In genomic region chr10:127676691-127677548, GRCm38 (mm10) we compare ENCODE assay signal across 8 mouse cellular contexts. TPM values are rescaled to one million over a fixed set of nuclear protein-coding genes. Genes with fewer than 3 reads are reported as not detected.
DNase-seq lines count a peak whose midpoint lies in the region; ATAC-seq and TF ChIP-seq lines count a peak whose summit lies in the region.

No protein-coding gene starts in this region.

- H3K36me3 ChIP-seq in embryonic facial prominence, embryonic 13.5 days, result no peaks in the 10 kb centered on the region
- H3K36me3 ChIP-seq in heart, adult 2 months (ENCODE audit: control insufficient read depth, insufficient read depth, low read length), result no peaks in the 10 kb centered on the region
- H3K36me3 ChIP-seq in limb, embryonic 13.5 days, result no peaks in the 10 kb centered on the region
- H3K36me3 ChIP-seq in midbrain, embryonic 16.5 days (ENCODE audit: control insufficient read depth, insufficient read depth, low read length), result no peaks in the 10 kb centered on the region

- H3K27me3 ChIP-seq in embryonic facial prominence, embryonic 13.5 days, result no peaks in the 10 kb centered on the region
- no peaks in the 10 kb centered on the region for H3K27me3 ChIP-seq in heart, adult 2 months (ENCODE audit: control insufficient read depth, insufficient read depth, low read length)
- H3K27me3 ChIP-seq in limb, embryonic 13.5 days, result no peaks in the 10 kb centered on the region
- no peaks in the 10 kb centered on the region for H3K27me3 ChIP-seq in midbrain, embryonic 16.5 days (ENCODE audit: control insufficient read depth, insufficient read depth, low read depth, low read length)

- ATAC-seq in embryonic facial prominence, embryonic 13.5 days (ENCODE audit: insufficient number of reproducible peaks, insufficient read depth, low FRiP score, low TSS enrichment, low read depth), result peak; percentile 90
- peak; percentile 95 for ATAC-seq in limb, embryonic 13.5 days (ENCODE audit: low FRiP score, low read depth)
- ATAC-seq in midbrain, embryonic 16.5 days, result peak; percentile 97

- peak overlapping the region; percentile 84 for H3K27ac ChIP-seq in embryonic facial prominence, embryonic 13.5 days
- peak overlapping the region; percentile 74 for H3K27ac ChIP-seq in heart, adult 2 months
- peak overlapping the region; percentile 75 for H3K27ac ChIP-seq in limb, embryonic 13.5 days
- peak overlapping the region; percentile 53 for H3K27ac ChIP-seq in midbrain, embryonic 16.5 days (ENCODE audit: low read length)

- H3K4me1 ChIP-seq in embryonic facial prominence, embryonic 13.5 days, result peaks cover 9% of the 10 kb centered on the region
- H3K4me1 ChIP-seq in heart, adult 2 months (ENCODE audit: control insufficient read depth, insufficient read depth, low read length), result peaks cover 2% of the 10 kb centered on the region
- H3K4me1 ChIP-seq in limb, embryonic 13.5 days, result peaks cover 11% of the 10 kb centered on the region
- peaks cover 12% of the 10 kb centered on the region for H3K4me1 ChIP-seq in midbrain, embryonic 16.5 days (ENCODE audit: control insufficient read depth, insufficient read depth, low read length)

- under 1% methylated on average over 66 of the region's 71 CpGs for WGBS in embryonic facial prominence, embryonic 13.5 days
- WGBS in heart, adult 2 months, result under 1% methylated on average over 71 of the region's 71 CpGs
- under 1% methylated on average over 65 of the region's 71 CpGs for WGBS in limb, embryonic 13.5 days
- WGBS in midbrain, embryonic 16.5 days, result under 1% methylated on average over 70 of the region's 71 CpGs

- no peaks in the 10 kb centered on the region for H3K79me2 ChIP-seq in heart, adult 2 months (replicated peaks; ENCODE audit: control insufficient read depth, insufficient read depth, low read length)

- H3K4me3 ChIP-seq in embryonic facial prominence, embryonic 13.5 days, result peak overlapping the region; percentile 79
- H3K4me3 ChIP-seq in heart, adult 2 months, result peak overlapping the region; percentile 62
- H3K4me3 ChIP-seq in limb, embryonic 13.5 days, result peak overlapping the region; percentile 84
- H3K4me3 ChIP-seq in midbrain, embryonic 16.5 days (ENCODE audit: low read depth, low read length), result peak overlapping the region; percentile 84

- peak overlapping the region; percentile 94 for H3K4me2 ChIP-seq in embryonic facial prominence, embryonic 13.5 days
- H3K4me2 ChIP-seq in limb, embryonic 13.5 days (replicated peaks), result peak overlapping the region; percentile 92
- H3K4me2 ChIP-seq in midbrain, embryonic 16.5 days (ENCODE audit: low read length), result peak overlapping the region; percentile 99

- 0 out of 2 replicates have a peak, but pooled peaks have one; percentile 40 for TF ChIP-seq EP300 in heart, adult 2 months (IDR thresholded peaks at IDR 0.05; ENCODE audit: insufficient read depth, low read depth, low read length)

- intact Hi-C loops in heart, adult 2 months (cut with DNase I), result loop anchor here (5.0 kb wide), 2 partner anchors 60 to 110 kb away; partner anchors contain the start of gene Zbtb39

- TF ChIP-seq POLR2A in heart, adult 2 months (IDR thresholded peaks at IDR 0.05; ENCODE audit: insufficient read depth, low read depth, low read length), result peak; percentile 62; the same call in 1 of the 2 replicates

- peak overlapping the region; percentile 81 for H3K9ac ChIP-seq in embryonic facial prominence, embryonic 13.5 days
- H3K9ac ChIP-seq in heart, adult 2 months (ENCODE audit: low read depth, low read length), result peak overlapping the region; percentile 72
- peak overlapping the region; percentile 79 for H3K9ac ChIP-seq in limb, embryonic 13.5 days
- H3K9ac ChIP-seq in midbrain, embryonic 16.5 days (ENCODE audit: low read depth, low read length), result peak overlapping the region; percentile 79

- no peak for TF ChIP-seq CTCF in heart, adult 2 months (IDR thresholded peaks at IDR 0.05)

- DNase-seq in 3134 (ENCODE audit: extremely low read depth, insufficient read length, low spot score), result peak; percentile 97
- peak; percentile 93 to 95 for DNase-seq in adrenal gland, postnatal 36 days
- peak; percentile 91 to 96 for DNase-seq in heart, adult 2 months
- DNase-seq in kidney, adult 8-10 months, result peak; percentile 91 to 95
- peak; percentile 80 to 94 for DNase-seq in spleen, postnatal 10 days (ENCODE audit: low spot score in 2 of 2)

- H3K9me3 ChIP-seq in embryonic facial prominence, embryonic 13.5 days, result no peaks in the 10 kb centered on the region
- H3K9me3 ChIP-seq in limb, embryonic 13.5 days, result no peaks in the 10 kb centered on the region
- H3K9me3 ChIP-seq in midbrain, embryonic 16.5 days (replicated peaks; ENCODE audit: control insufficient read depth, low read length, poor library complexity, severe bottlenecking), result no peaks in the 10 kb centered on the region

RNA-seq across cellular contexts. Expression of gene Nab2, which starts 8.6 kb away (rescaled TPM):
- total RNA-seq in adrenal gland, postnatal 36 days (2021), result 10 to 100 TPM; 19.7 to 32.0 TPM
- 19.5 and 20.3 TPM in 2 replicates for polyA plus RNA-seq in embryonic facial prominence, embryonic 13.5 days (2015; fragmentation: Nextera tagmentation; extraction: Ambion mirVana)
- total RNA-seq in heart, adult 2 months (2021), result 1 to 10 TPM; 5.0 to 6.3 TPM
- polyA plus RNA-seq in heart, adult 2 months (2012; rRNA removed), result 10.0 and 11.2 TPM in 2 replicates
- polyA plus RNA-seq in limb, embryonic 13.5 days (2015; fragmentation: Nextera tagmentation; extraction: Ambion mirVana), result 18.1 and 18.5 TPM in 2 replicates
- 1.6 and 2.1 TPM in 2 replicates for polyA plus RNA-seq in midbrain, embryonic 16.5 days (2015; fragmentation: Nextera tagmentation; extraction: Ambion mirVana)

RNA-seq across cellular contexts. Expression of gene Nemp1, which starts 10.2 kb away (rescaled TPM):
- 1 to 10 TPM; 6.5 to 7.3 TPM for total RNA-seq in adrenal gland, postnatal 36 days (2021)
- polyA plus RNA-seq in embryonic facial prominence, embryonic 13.5 days (2015; fragmentation: Nextera tagmentation; extraction: Ambion mirVana), result 9.1 and 10.6 TPM in 2 replicates
- total RNA-seq in heart, adult 2 months (2021), result 1 to 10 TPM; 3.7 to 4.2 TPM
- 2.2 and 4.0 TPM in 2 replicates for polyA plus RNA-seq in heart, adult 2 months (2012; rRNA removed)
- 9.3 and 9.9 TPM in 2 replicates for polyA plus RNA-seq in limb, embryonic 13.5 days (2015; fragmentation: Nextera tagmentation; extraction: Ambion mirVana)
- polyA plus RNA-seq in midbrain, embryonic 16.5 days (2015; fragmentation: Nextera tagmentation; extraction: Ambion mirVana), result 3.2 TPM in 2 replicates

RNA-seq across cellular contexts. Expression of gene Myo1a, which starts 28.1 kb away (rescaled TPM):
- total RNA-seq in adrenal gland, postnatal 36 days (2021), result 10 to 100 TPM in 1 of 2 experiments, under 1 TPM in 1; 0.95 to 13.8 TPM
- 0.66 and 2.5 TPM in 2 replicates for polyA plus RNA-seq in embryonic facial prominence, embryonic 13.5 days (2015; fragmentation: Nextera tagmentation; extraction: Ambion mirVana)
- under 1 TPM in 1 of 2 experiments, not detected in 1; 0.08 TPM for total RNA-seq in heart, adult 2 months (2021)
- polyA plus RNA-seq in heart, adult 2 months (2012; rRNA removed), result 0.04 and 0.12 TPM in 2 replicates
- polyA plus RNA-seq in limb, embryonic 13.5 days (2015; fragmentation: Nextera tagmentation; extraction: Ambion mirVana), result 0.31 and 0.42 TPM in 2 replicates
- 0.60 and 0.93 TPM in 2 replicates for polyA plus RNA-seq in midbrain, embryonic 16.5 days (2015; fragmentation: Nextera tagmentation; extraction: Ambion mirVana)

RNA-seq across cellular contexts. Expression of gene Stat6, which starts 34.1 kb away (rescaled TPM):
- 10 to 100 TPM; 93.2 to 99.8 TPM for total RNA-seq in adrenal gland, postnatal 36 days (2021)
- 21.1 and 22.0 TPM in 2 replicates for polyA plus RNA-seq in embryonic facial prominence, embryonic 13.5 days (2015; fragmentation: Nextera tagmentation; extraction: Ambion mirVana)
- total RNA-seq in heart, adult 2 months (2021), result 10 to 100 TPM; 43.7 to 43.9 TPM
- 49.5 and 61.7 TPM in 2 replicates for polyA plus RNA-seq in heart, adult 2 months (2012; rRNA removed)
- polyA plus RNA-seq in limb, embryonic 13.5 days (2015; fragmentation: Nextera tagmentation; extraction: Ambion mirVana), result 14.3 and 15.0 TPM in 2 replicates
- 4.4 and 5.4 TPM in 2 replicates for polyA plus RNA-seq in midbrain, embryonic 16.5 days (2015; fragmentation: Nextera tagmentation; extraction: Ambion mirVana)

RNA-seq across cellular contexts. Expression of gene Tac2, which starts 47.4 kb away (rescaled TPM):
- total RNA-seq in adrenal gland, postnatal 36 days (2021), result under 1 TPM in 1 of 2 experiments, not detected in 1; 0.43 TPM
- 0.55 TPM in 1 of 2 replicates, not detected in the other for polyA plus RNA-seq in embryonic facial prominence, embryonic 13.5 days (2015; fragmentation: Nextera tagmentation; extraction: Ambion mirVana)
- not detected for total RNA-seq in heart, adult 2 months (2021)
- polyA plus RNA-seq in heart, adult 2 months (2012; rRNA removed), result not detected in 2 replicates
- polyA plus RNA-seq in limb, embryonic 13.5 days (2015; fragmentation: Nextera tagmentation; extraction: Ambion mirVana), result 0.70 and 1.8 TPM in 2 replicates
- 0.34 and 1.2 TPM in 2 replicates for polyA plus RNA-seq in midbrain, embryonic 16.5 days (2015; fragmentation: Nextera tagmentation; extraction: Ambion mirVana)

Comparison
In these comparisons a context has a peak if more than half of its experiments do, and no peak if none do; other contexts are left out.
1. Peak in every context shown above with its lines: DNase-seq, ATAC-seq, H3K4me3 ChIP-seq and H3K27ac ChIP-seq.